Mouse (Mus musculus): Measurements from ENCODE around the gene Bloc1s4.

DNA sequence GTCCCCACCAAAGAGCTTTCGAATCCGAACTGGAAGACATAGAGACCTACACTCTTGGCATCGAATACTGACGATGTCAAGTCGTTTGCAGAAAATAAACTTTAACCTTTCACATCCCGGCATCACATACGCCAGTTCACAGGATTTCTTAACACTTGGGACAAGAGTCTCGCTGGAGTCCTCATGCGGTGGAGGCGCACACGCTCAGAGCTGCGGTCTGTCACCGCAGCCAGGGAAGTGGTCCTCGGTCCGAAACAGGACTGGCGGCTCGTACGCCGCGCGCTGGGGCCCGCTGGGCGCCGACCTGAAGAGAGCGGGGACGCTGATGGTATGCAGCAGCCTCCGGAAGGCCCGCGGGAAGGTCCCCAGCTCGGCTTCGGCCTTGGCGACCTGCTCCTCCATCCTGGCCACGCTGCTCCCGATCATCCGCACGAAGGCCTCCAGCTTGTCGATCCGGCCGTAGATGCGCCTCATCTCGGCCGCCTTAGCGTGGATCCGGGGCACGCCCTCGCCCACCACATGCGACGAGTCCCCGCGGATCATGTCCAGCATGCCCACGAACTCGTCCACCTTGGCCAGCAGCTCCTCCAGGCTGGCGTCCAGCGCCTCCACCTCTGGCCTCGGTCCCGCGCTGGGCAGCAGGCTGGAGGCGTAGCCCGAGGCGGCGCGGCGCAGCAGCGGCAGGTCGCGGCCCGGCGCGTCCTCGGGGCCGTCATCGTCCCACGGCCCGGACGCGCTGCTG is 485 bp downstream of the Bloc1s4 start:
- TF ChIP-seq ZC3H11A (IDR thresholded peaks at IDR 0.05; ENCODE audit: borderline replicate concordance, low read depth, low read length) (no peak), ZNF384 (IDR thresholded peaks at IDR 0.05; ENCODE audit: low read depth, low read length) (no peak), HCFC1 (IDR thresholded peaks at IDR 0.05; ENCODE audit: borderline replicate concordance, insufficient read depth, low read length) (no peak)

Measured in ES-E14 (cell line).